Mouse (Mus musculus) left cerebral cortex, postnatal 4 days (tissue): ENCODE data around the gene Hmgcl. TPM values are rescaled to one million over a fixed set of nuclear protein-coding genes. Genes with fewer than 3 reads are reported as not detected.
A peak's percentile ranks its signal among the peaks of the same experiment; 100 is the strongest.

Experiments used
- DNase-seq: peaks from one replicate; pipeline ENCODE4 v3.0.0-alpha.2; 2022
- intact Hi-C: fragments of 180-260 bp; cut with DNase I; formaldehyde crosslinking; loops from one replicate; pipeline ENCODE4 v1.15.1; 2025
- total RNA-seq, 2 experiments: library from RNA; stranded (reverse); gene quantifications; 2 replicates each; pipeline ENCODE4 v1.2.3; 2021

Hmgcl gene
- total RNA-seq: 10 to 100 TPM; 30.2 to 33.9 TPM

GRCm38 (mm10) chr4:135946278-135946658, at the start of gene Hmgcl:
Gene Hmgcl (plus strand): TSS chr4:135946448.
- intact Hi-C loops: no loop called here
- DNase-seq: peak; percentile 95

DNA sequence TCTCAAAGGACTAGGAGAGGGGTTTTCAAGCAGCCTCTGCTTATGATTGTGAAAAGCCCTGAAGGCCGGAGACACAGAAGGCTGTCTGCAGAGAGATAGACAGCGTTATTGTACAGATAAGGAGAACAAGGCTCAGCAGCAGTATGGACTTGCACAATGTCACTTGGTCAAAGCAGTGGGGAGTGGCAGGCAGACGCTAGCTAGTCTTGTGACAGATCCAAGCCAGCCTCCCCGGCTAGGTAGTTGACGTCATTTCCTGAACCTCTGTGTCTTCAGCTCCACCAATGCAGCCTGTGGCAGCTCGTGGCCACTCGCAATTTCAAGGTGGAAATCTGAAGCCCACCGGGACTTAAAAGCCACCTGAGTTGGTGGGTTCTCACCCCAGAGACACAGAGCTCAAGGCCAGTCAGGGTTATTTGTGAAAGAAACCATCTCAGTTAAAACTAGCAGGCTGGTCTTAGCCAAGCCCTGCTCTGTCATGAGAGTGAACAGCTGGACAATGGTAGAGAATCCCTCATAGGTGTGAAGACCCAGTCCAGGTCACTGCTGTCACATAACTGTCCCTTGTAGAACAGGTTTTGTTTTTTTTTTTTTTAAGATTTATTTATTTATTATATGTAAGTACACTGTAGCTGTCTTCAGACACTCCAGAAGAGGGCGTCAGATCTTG, 47.7 kb upstream of the Hmgcl start:
- intact Hi-C loops: no loop called here
- DNase-seq: no peak

DNA sequence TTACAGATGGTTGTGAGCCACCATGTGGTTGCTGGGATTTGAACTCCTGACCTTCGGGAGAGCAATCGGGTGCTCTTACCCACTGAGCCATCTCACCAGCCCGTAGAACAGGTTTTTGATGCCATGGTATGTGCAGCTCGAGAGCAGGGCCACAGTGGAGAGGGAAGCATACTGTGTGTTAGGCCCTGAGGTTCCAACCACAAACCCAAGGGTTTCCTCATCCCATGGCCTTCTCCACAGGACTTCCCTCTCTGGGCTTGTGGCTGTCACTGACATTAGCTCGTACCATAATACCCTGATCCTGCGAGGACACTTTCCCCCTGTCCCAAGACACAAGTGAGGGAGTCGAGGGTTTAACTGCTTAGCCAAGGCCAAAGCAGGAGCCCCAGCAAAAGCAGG, 47.2 kb upstream of the Hmgcl start:
- DNase-seq: no peak
- intact Hi-C loops: no loop called here

DNA sequence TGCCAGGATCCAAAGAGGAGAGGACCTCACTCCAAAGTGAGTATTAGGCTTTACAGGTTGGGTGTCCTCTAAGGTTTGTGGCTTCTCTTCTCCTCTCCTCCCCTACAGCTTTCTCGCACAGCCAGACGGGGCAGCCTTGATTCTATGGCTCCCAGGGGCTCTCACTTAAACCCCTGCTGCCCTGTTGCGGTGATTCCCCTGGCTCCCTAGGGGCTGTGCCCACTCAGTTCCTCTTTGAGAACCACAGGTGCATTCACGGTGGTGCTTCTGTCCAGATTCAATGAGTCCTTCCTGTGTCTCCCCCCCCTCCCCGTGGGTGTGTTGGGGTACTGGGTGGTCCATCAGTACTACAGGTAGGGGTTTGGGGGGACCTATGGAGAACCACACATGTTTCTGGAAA, 46.2 kb upstream of the Hmgcl start:
- intact Hi-C loops: no loop called here
- DNase-seq: no peak

GRCm38 (mm10) chr4:135902606-135903242, 43.5 kb upstream of the Hmgcl start:
- DNase-seq: no peak
- intact Hi-C loops: no loop called here

DNA sequence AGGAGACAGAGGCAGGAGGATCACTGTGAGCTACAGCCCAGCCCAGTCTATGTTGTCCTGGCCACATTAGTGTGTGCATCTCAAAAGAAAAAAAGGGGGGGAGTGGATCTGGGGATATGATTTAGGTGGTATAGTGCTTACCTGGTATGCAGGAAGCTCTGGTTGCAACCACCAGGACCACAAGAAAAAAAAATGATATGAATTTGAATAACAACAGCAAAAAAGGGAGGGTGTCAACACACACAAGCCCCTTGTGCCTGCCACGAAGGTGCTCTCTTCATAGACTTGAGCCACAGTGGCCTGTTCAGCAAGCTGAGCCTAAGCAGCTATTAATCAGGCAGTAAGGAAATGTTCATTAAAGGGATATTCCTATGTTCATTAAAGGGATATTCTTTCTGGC, 41.4 kb upstream of the Hmgcl start:
- intact Hi-C loops: no loop called here
- DNase-seq: no peak

- intact Hi-C loops: no loop called here
- no peak for DNase-seq
Measured at GRCm38 (mm10) chr4:135906633-135907032, 39.6 kb upstream of the Hmgcl start.

- no peak for DNase-seq
- intact Hi-C loops: no loop called here
Measured at GRCm38 (mm10) chr4:135909326-135910066, 36.8 kb upstream of the Hmgcl start.

DNA sequence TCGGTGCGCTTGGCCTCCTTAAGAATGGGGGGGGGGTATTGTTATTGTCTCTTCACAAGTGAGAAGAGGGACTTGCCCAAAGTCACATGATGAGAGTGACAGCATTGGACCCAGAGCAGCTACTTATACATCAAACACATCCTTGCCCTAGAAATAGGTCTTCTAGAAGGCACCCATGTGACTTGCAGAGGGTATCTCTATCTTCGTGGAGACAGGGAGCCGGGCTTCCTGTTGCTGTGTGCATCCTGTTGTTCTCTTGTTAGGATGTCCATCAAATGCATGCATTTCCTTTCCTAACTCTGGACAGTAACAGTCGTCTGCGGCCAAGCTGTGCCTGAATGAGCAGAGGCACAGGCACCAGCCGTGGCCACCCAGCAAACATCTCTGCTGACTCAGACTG, 34.7 kb upstream of the Hmgcl start:
- intact Hi-C loops: no loop called here
- DNase-seq: no peak

GRCm38 (mm10) chr4:135912164-135912563, 34.1 kb upstream of the Hmgcl start:
- intact Hi-C loops: no loop called here
- peak; percentile 53 for DNase-seq

- peak; percentile 86 for DNase-seq
- intact Hi-C loops: no loop called here
Measured at GRCm38 (mm10) chr4:135912835-135913234, 33.4 kb upstream of the Hmgcl start.

DNA sequence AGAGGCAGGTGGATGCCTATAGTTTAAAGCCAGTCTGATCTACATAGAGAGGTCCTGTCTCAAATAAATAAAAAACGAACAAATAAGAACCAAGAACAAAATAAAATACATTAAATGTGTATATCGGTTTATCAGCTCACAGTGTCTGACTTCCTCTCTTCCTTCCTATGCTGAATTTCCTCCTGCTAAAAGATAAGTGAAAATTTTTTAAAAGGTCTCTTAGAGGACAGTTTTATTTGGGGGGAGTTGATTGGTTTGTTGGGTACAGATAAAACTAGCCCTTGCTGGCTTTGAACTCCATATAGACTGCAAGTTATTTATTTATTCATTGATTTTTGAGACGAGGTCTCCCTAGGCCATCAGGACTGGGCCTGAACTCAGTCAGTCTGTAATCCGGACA, 32.8 kb upstream of the Hmgcl start:
- DNase-seq: no peak
- intact Hi-C loops: no loop called here

- no peak for DNase-seq
- intact Hi-C loops: no loop called here
Measured at GRCm38 (mm10) chr4:135918635-135919279, 27.5 kb upstream of the Hmgcl start.

DNA sequence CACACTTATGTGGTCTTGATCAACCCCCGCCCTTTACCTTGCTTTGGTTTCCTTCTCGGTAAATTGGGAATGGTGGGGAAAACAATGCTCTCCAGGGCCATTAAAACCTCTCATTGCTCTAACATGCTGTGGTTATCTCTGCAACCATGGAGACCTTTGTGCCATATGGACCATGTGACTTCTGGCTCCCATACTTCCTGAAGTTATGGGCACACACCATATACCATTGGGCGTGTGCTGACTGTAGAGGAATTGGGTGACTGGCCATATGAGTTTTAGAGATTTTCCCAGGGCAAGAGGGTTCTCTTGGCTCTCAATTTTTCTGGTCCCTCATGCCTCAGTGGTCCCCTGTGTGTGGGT, 27.0 kb upstream of the Hmgcl start:
- intact Hi-C loops: no loop called here
- no peak for DNase-seq

DNA sequence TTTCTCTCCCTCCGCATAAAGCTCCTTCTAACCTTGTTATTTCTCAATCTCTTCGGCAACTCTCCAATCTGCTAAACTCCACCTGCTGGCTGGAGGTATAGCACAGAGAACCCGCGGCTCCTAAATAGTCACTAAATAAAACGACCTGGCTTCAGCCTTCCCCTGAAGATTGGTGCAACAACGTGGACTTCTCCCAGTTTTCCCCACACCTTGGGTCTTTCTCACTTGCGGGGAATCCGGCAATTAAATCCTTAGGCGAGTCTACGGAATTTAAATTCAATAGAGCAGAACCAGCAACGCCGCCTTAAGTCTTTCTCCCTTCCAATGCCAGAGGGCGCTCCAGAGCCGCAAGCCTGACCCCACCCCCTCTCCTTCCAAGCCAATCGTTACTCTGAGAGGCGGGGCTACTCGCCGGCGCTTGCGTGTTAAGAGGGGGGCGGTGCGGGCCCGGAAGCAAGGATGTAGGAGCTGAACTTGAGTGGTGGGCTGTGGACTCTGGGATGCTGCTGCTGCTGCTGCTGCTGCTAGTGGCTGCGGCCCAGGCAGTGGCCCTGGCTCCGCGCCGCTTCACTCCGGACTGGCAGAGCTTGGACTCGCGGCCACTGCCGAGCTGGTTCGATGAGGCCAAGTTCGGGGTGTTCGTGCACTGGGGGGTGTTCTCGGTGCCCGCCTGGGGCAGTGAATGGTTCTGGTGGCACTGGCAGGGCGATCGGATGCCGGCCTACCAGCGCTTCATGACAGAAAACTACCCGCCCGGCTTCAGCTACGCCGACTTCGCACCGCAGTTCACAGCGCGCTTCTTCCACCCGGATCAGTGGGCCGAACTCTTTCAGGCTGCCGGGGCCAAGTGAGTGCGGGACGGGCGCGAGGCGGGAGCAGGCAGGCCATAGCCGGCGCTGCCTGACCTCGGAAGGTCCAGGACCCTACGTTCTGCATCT, 25.7 kb upstream of the Hmgcl start, which contains the start of gene Fuca1:
Gene Fuca1, plus strand, starts transcription at position 432 of the 938 bp plus-strand sequence.
- peak; percentile 98 for DNase-seq
- intact Hi-C loops: no loop called here

- intact Hi-C loops: no loop called here
- peak; percentile 24 for DNase-seq
Measured at GRCm38 (mm10) chr4:135921257-135922120, 24.8 kb upstream of the Hmgcl start.

DNA sequence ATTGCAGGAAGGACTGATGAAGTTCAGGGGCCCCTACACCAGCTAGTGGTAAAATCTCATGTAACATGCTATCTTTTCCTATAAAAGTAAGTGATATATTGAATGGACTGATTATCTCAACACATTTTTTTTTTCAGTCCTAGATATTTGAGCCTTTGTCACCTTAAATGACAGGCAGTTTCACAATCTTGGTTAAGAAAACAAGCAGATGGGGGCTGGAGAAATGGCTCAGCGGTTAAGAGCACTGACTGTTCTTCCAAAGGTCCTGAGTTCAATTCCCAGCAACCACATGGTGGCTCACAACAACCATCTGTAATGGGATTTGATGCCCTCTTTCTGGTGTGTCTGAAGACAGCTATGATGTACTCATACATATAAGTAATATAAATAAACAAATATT, 24.1 kb upstream of the Hmgcl start:
- intact Hi-C loops: no loop called here
- no peak for DNase-seq

- DNase-seq: no peak
- intact Hi-C loops: no loop called here
Measured at GRCm38 (mm10) chr4:135924418-135924817, 21.8 kb upstream of the Hmgcl start.

GRCm38 (mm10) chr4:135925341-135925740, 20.9 kb upstream of the Hmgcl start:
- intact Hi-C loops: no loop called here
- peak; percentile 28 for DNase-seq
